Comparison of ENCODE assay signal across 11 mouse cellular contexts in genomic region chr9:53356219-53357155, GRCm38 (mm10). TPM values are rescaled to one million over a fixed set of nuclear protein-coding genes. Genes with fewer than 3 reads are reported as not detected.
DNase-seq lines count a peak whose midpoint lies in the region; ATAC-seq lines count a peak whose summit lies in the region.
"Had no signal": no experiment of that assay in that cellular context is flagged by ENCODE, and none has a peak within 500 bp of the region (broad histone marks: within the 10 kb centered on the region; RNA-seq: fewer than 3 reads in every experiment).

No protein-coding gene starts in this region.

- H3K4me1 ChIP-seq in embryonic facial prominence, embryonic 13.5 days = no peaks in the 10 kb centered on the region
- H3K4me1 ChIP-seq: midbrain, embryonic 15.5 days had no signal

- H3K4me2 ChIP-seq in embryonic facial prominence, embryonic 13.5 days = no peak overlapping the region
- H3K4me2 ChIP-seq: midbrain, embryonic 15.5 days had no signal

- H3K4me3 ChIP-seq in embryonic facial prominence, embryonic 13.5 days = no peak overlapping the region
- H3K4me3 ChIP-seq in macrophage (ENCODE audit: inconsistent target) = peak overlapping the region; percentile 4; the same call in 1 of the 2 replicates
- H3K4me3 ChIP-seq: midbrain, embryonic 15.5 days had no signal

- peak; percentile 11 for DNase-seq in liver
- DNase-seq in spleen, postnatal 36 days (ENCODE audit: low spot score in 2 of 2) = no peak
- DNase-seq in thymus, adult 18-20 months = no peak
- no peak for DNase-seq in spleen, postnatal 14 days (ENCODE audit: low spot score in 2 of 2)
- DNase-seq in spleen, postnatal 10 days (ENCODE audit: low spot score in 2 of 2) = no peak

- H3K9me3 ChIP-seq in embryonic facial prominence, embryonic 13.5 days = no peaks in the 10 kb centered on the region
- H3K9me3 ChIP-seq: midbrain, embryonic 15.5 days had no signal

- no peak overlapping the region for H3K9ac ChIP-seq in embryonic facial prominence, embryonic 13.5 days
- H3K9ac ChIP-seq: midbrain, embryonic 15.5 days had no signal

- ATAC-seq in CD4-positive, CD25-positive, alpha-beta regulatory T cell, adult 4 months = peak; percentile 39
- ATAC-seq in embryonic facial prominence, embryonic 13.5 days (ENCODE audit: insufficient number of reproducible peaks, insufficient read depth, low FRiP score, low TSS enrichment, low read depth) = no peak; the same call in 1 of the 2 replicates
- ATAC-seq: forebrain, embryonic 16.5 days; midbrain, embryonic 15.5 days; Patski had no signal

- H3K27ac ChIP-seq in embryonic facial prominence, embryonic 13.5 days = peak overlapping the region; percentile 56; the same call in 1 of the 2 replicates
- H3K27ac ChIP-seq in macrophage = no peak overlapping the region
- H3K27ac ChIP-seq: midbrain, embryonic 15.5 days had no signal

- H3K27me3 ChIP-seq in embryonic facial prominence, embryonic 13.5 days = no peaks in the 10 kb centered on the region
- H3K27me3 ChIP-seq: midbrain, embryonic 15.5 days; Patski had no signal

- 56% methylated on average over 14 of the region's 14 CpGs for WGBS in embryonic facial prominence, embryonic 13.5 days
- WGBS in macrophage (ENCODE audit: missing documents) = 36% methylated on average over 14 of the region's 14 CpGs

- no peaks in the 10 kb centered on the region for H3K79me2 ChIP-seq in macrophage (ENCODE audit: inconsistent target)

- H3K36me3 ChIP-seq in embryonic facial prominence, embryonic 13.5 days = no peaks in the 10 kb centered on the region
- no peaks in the 10 kb centered on the region for H3K36me3 ChIP-seq in macrophage (ENCODE audit: inconsistent target)
- H3K36me3 ChIP-seq: midbrain, embryonic 15.5 days had no signal

RNA-seq across cellular contexts. Expression of gene Kdelc2, which starts 27.3 kb away (rescaled TPM):
- 1 to 10 TPM in 1 of 2 experiments, under 1 TPM in 1; 0.80 to 1.5 TPM for polyA plus RNA-seq in CD4-positive, CD25-positive, alpha-beta regulatory T cell, adult 4 months (2017; shearing (Covaris generic))
- 20.7 TPM in 2 replicates for polyA plus RNA-seq in embryonic facial prominence, embryonic 13.5 days (2015; fragmentation: Nextera tagmentation; extraction: Ambion mirVana)
- total RNA-seq in macrophage (2018; cell fraction: chromatin; rRNA removed) = 10 to 100 TPM in 2 of 26 experiments, 1 to 10 TPM in 23, under 1 TPM in 1; 0.75 to 12.7 (median 4.7) TPM
- 10 to 100 TPM; 13.2 to 25.2 (median 18.7) TPM for total RNA-seq in macrophage (2018; cell fraction: cytosol; rRNA removed)
- 10 to 100 TPM in 20 of 26 experiments, 1 to 10 TPM in 6; 3.1 to 31.3 (median 15.0) TPM for total RNA-seq in macrophage (2018; cell fraction: nucleus; rRNA removed)
- polyA plus RNA-seq in macrophage (2018) = 16.0 to 28.9 TPM (median 22.4 TPM) in 3 replicates

RNA-seq across cellular contexts. Expression of gene 4930550C14Rik, which starts 45.6 kb away (rescaled TPM):
- under 1 TPM; 0.54 to 0.98 TPM for polyA plus RNA-seq in CD4-positive, CD25-positive, alpha-beta regulatory T cell, adult 4 months (2017; shearing (Covaris generic))
- polyA plus RNA-seq in embryonic facial prominence, embryonic 13.5 days (2015; fragmentation: Nextera tagmentation; extraction: Ambion mirVana) = 1.1 and 2.0 TPM in 2 replicates
- 1 to 10 TPM in 7 of 26 experiments, under 1 TPM in 4, not detected in 15; 0.84 to 2.9 (median 1.5) TPM for total RNA-seq in macrophage (2018; cell fraction: chromatin; rRNA removed)
- under 1 TPM; 0.11 to 0.80 (median 0.28) TPM for total RNA-seq in macrophage (2018; cell fraction: cytosol; rRNA removed)
- total RNA-seq in macrophage (2018; cell fraction: nucleus; rRNA removed) = 1 to 10 TPM in 8 of 26 experiments, under 1 TPM in 7, not detected in 11; 0.28 to 2.0 (median 1.0) TPM
- 0.22 to 0.46 TPM in 2 of 3 replicates, not detected in the other for polyA plus RNA-seq in macrophage (2018)

RNA-seq across cellular contexts. Expression of gene Exph5, which starts 55.0 kb away (rescaled TPM):
- polyA plus RNA-seq in CD4-positive, CD25-positive, alpha-beta regulatory T cell, adult 4 months (2017; shearing (Covaris generic)) = 1 to 10 TPM; 1.5 TPM
- 1.5 and 1.6 TPM in 2 replicates for polyA plus RNA-seq in embryonic facial prominence, embryonic 13.5 days (2015; fragmentation: Nextera tagmentation; extraction: Ambion mirVana)
- total RNA-seq in macrophage (2018; cell fraction: chromatin; rRNA removed) = not detected
- total RNA-seq in macrophage (2018; cell fraction: cytosol; rRNA removed) = not detected
- total RNA-seq in macrophage (2018; cell fraction: nucleus; rRNA removed) = not detected
- not detected in 3 replicates for polyA plus RNA-seq in macrophage (2018)
